ENCODE assay signal across 26 mouse cellular contexts in the genomic region with DNA sequence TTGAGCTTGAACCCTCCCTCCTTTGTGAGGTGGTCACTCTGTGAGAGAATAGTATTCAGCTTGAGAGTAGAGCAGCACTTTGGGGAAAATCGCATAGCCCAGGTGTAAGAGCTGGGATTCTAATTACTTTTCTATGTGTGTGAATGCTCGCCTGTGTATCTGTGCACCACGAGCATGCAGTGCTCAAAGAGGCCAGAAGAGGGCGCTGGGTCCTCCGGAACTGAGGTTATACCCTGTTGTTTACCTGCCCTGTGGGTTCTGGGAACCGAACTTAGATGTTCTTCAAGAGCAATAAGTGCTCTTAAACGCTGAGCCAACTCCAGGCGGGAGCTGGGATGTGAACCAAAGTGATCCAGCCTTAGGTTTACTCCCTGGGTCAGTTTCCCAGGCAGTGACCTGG. TPM values are rescaled to one million over a fixed set of nuclear protein-coding genes. Genes with fewer than 3 reads are reported as not detected.
DNase-seq lines count a peak whose midpoint lies in the region; ATAC-seq and TF ChIP-seq lines count a peak whose summit lies in the region.
"Had no signal": no experiment of that assay in that cellular context is flagged by ENCODE, and none has a peak within 500 bp of the region (broad histone marks: within the 10 kb centered on the region; RNA-seq: fewer than 3 reads in every experiment).

No protein-coding gene starts in this region.

- DNase-seq in heart, adult 2 months: no peak
- DNase-seq in heart, postnatal 36 days: no peak
- DNase-seq in testis, postnatal 10 days (ENCODE audit: low spot score): no peak
- peak; percentile 12 for DNase-seq in induced T-regulatory cell, adult 2 months (ENCODE audit: low read depth)
- DNase-seq in cerebellum, adult 2 months: no peak
- no peak for DNase-seq in kidney, postnatal 14 days
- DNase-seq: adrenal gland, postnatal 14 days; cerebellum, adult 11 months; embryo, embryonic 11 days; heart, postnatal 10 days; kidney, postnatal 25 days; layer of hippocampus, adult 9-11 months; left cerebral cortex, postnatal 4 days; liver; right cerebral cortex, adult 18-20 months had no signal

- no peaks in the 10 kb centered on the region for H3K79me2 ChIP-seq in heart, adult 2 months (replicated peaks; ENCODE audit: control insufficient read depth, insufficient read depth, low read length)

- intact Hi-C loops in heart, adult 2 months (cut with DNase I): no loop called here
- intact Hi-C loops in heart, postnatal 36 days (cut with DNase I): no loop called here

- no peaks in the 10 kb centered on the region for H3K4me1 ChIP-seq in heart, adult 2 months (ENCODE audit: control insufficient read depth, insufficient read depth, low read length)
- H3K4me1 ChIP-seq in testis, adult 2 months (ENCODE audit: control insufficient read depth, insufficient read depth, low read length): peaks cover 3% of the 10 kb centered on the region; the same call in 1 of the 2 replicates
- H3K4me1 ChIP-seq in cerebellum, adult 2 months (ENCODE audit: control insufficient read depth, insufficient read depth, low read length): no peaks in the 10 kb centered on the region
- no peaks in the 10 kb centered on the region for H3K4me1 ChIP-seq in kidney, embryonic 14.5 days (ENCODE audit: control insufficient read depth, insufficient read depth, low read length)
- H3K4me1 ChIP-seq: forebrain, embryonic 15.5 days; hindbrain, embryonic 12.5 days; neural tube, embryonic 13.5 days had no signal

- 81% methylated on average over 8 of the region's 8 CpGs for WGBS in heart, adult 2 months
- WGBS in cerebellum, adult 2 months: 83% methylated on average over 8 of the region's 8 CpGs
- WGBS in kidney, embryonic 14.5 days: 83% methylated on average over 8 of the region's 8 CpGs

- no peak for TF ChIP-seq POLR2A in heart, adult 2 months (IDR thresholded peaks at IDR 0.05; ENCODE audit: insufficient read depth, low read depth, low read length)
- TF ChIP-seq POLR2A in testis, adult 2 months (IDR thresholded peaks at IDR 0.05; ENCODE audit: control insufficient read depth, low read depth, low read length): no peak
- no peak for TF ChIP-seq POLR2A in cerebellum, adult 2 months (IDR thresholded peaks at IDR 0.05; ENCODE audit: borderline replicate concordance, insufficient read depth, low read length)

- H3K9ac ChIP-seq in heart, adult 2 months (ENCODE audit: low read depth, low read length): no peak overlapping the region
- H3K9ac ChIP-seq in kidney, embryonic 14.5 days (ENCODE audit: low read depth, low read length): no peak overlapping the region
- H3K9ac ChIP-seq: forebrain, embryonic 15.5 days; hindbrain, embryonic 12.5 days; neural tube, embryonic 13.5 days had no signal

- no peak overlapping the region for H3K4me3 ChIP-seq in heart, adult 2 months
- H3K4me3 ChIP-seq in testis, adult 2 months (ENCODE audit: control insufficient read depth, low read depth, low read length): no peak overlapping the region
- H3K4me3 ChIP-seq in cerebellum, adult 2 months (replicated peaks; ENCODE audit: insufficient read depth, low read depth, low read length): no peak overlapping the region
- H3K4me3 ChIP-seq in kidney, embryonic 14.5 days (ENCODE audit: low read length): no peak overlapping the region
- H3K4me3 ChIP-seq: forebrain, embryonic 15.5 days; hindbrain, embryonic 12.5 days; left cerebral cortex, adult 2 months; neural tube, embryonic 13.5 days had no signal

- no peak for ATAC-seq in kidney, embryonic 14.5 days (ENCODE audit: low FRiP score, low TSS enrichment)
- ATAC-seq: CD4-positive, CD25-positive, alpha-beta regulatory T cell, adult 4 months; forebrain, embryonic 15.5 days; inflammation-experienced regulatory T-cells, adult 6 months had no signal

- no peak overlapping the region for H3K4me2 ChIP-seq in kidney, embryonic 14.5 days (replicated peaks; ENCODE audit: low read depth, low read length)
- H3K4me2 ChIP-seq: forebrain, embryonic 15.5 days; heart, embryonic 11.5 days; hindbrain, embryonic 12.5 days; midbrain, embryonic 11.5 days; neural tube, embryonic 13.5 days had no signal

- H3K27me3 ChIP-seq in heart, adult 2 months (ENCODE audit: control insufficient read depth, insufficient read depth, low read length): no peaks in the 10 kb centered on the region
- H3K27me3 ChIP-seq in testis, adult 2 months (ENCODE audit: control insufficient read depth, insufficient read depth, low read length): no peaks in the 10 kb centered on the region
- H3K27me3 ChIP-seq in cerebellum, adult 2 months (ENCODE audit: control insufficient read depth, insufficient read depth, low read length): no peaks in the 10 kb centered on the region; the same call in 1 of the 2 replicates
- H3K27me3 ChIP-seq in kidney, embryonic 14.5 days (ENCODE audit: control insufficient read depth, insufficient read depth, low read length): no peaks in the 10 kb centered on the region
- H3K27me3 ChIP-seq: forebrain, embryonic 15.5 days had no signal

- no peak overlapping the region for H3K27ac ChIP-seq in heart, adult 2 months
- H3K27ac ChIP-seq in testis, adult 2 months (ENCODE audit: control insufficient read depth, insufficient read depth, low read depth, low read length): no peak overlapping the region
- no peak overlapping the region for H3K27ac ChIP-seq in cerebellum, adult 2 months (ENCODE audit: insufficient read depth, low read length)
- H3K27ac ChIP-seq in kidney, embryonic 14.5 days (ENCODE audit: low read depth, low read length): no peak overlapping the region
- H3K27ac ChIP-seq: forebrain, embryonic 15.5 days; hindbrain, embryonic 12.5 days; left cerebral cortex, adult 2 months; macrophage; neural tube, embryonic 13.5 days had no signal

- no peaks in the 10 kb centered on the region for H3K9me3 ChIP-seq in kidney, embryonic 14.5 days (ENCODE audit: control insufficient read depth, low read length)
- H3K9me3 ChIP-seq: forebrain, embryonic 15.5 days; neural tube, embryonic 13.5 days had no signal

- H3K36me3 ChIP-seq in heart, adult 2 months (ENCODE audit: control insufficient read depth, insufficient read depth, low read length): no peaks in the 10 kb centered on the region
- no peaks in the 10 kb centered on the region for H3K36me3 ChIP-seq in testis, adult 2 months (ENCODE audit: control insufficient read depth, insufficient read depth, low read length)
- no peaks in the 10 kb centered on the region for H3K36me3 ChIP-seq in kidney, embryonic 14.5 days (ENCODE audit: control insufficient read depth, insufficient read depth, low read length)
- H3K36me3 ChIP-seq: forebrain, embryonic 15.5 days; hindbrain, embryonic 12.5 days; neural tube, embryonic 13.5 days had no signal

- no peak for TF ChIP-seq EP300 in heart, adult 2 months (IDR thresholded peaks at IDR 0.05; ENCODE audit: insufficient read depth, low read depth, low read length)

- 0 out of 2 replicates have a peak, but pooled peaks have one; percentile 23 for TF ChIP-seq CTCF in heart, adult 2 months (IDR thresholded peaks at IDR 0.05)
- peak; percentile 87 for TF ChIP-seq CTCF in testis, adult 2 months (IDR thresholded peaks at IDR 0.05; ENCODE audit: control insufficient read depth, insufficient read depth, insufficient replicate concordance, low read depth, low read length)
- TF ChIP-seq CTCF in cerebellum, adult 2 months (IDR thresholded peaks at IDR 0.05; ENCODE audit: borderline replicate concordance, insufficient read depth, low read depth, low read length): no peak

RNA-seq across cellular contexts. Expression of gene Egln1, which starts 31.7 kb away (rescaled TPM):
- total RNA-seq in heart, adult 2 months (2021): 100 to 1,000 TPM; 331 to 374 TPM
- 146 and 227 TPM in 2 replicates for polyA plus RNA-seq in heart, adult 2 months (2012; rRNA removed)
- 100 to 1,000 TPM; 294 to 306 TPM for total RNA-seq in heart, postnatal 36 days (2021)
- 3.8 and 4.2 TPM in 2 replicates for polyA plus RNA-seq in testis, adult 2 months (2012; rRNA removed)
- polyA plus RNA-seq in cerebellum, adult 2 months (2012; rRNA removed): 58.1 and 58.8 TPM in 2 replicates
- polyA plus RNA-seq in kidney, embryonic 14.5 days (2014; fragmentation: Nextera tagmentation; extraction: Ambion mirVana): 15.8 and 16.0 TPM in 2 replicates

RNA-seq across cellular contexts. Expression of gene Tsnax, which starts 32.0 kb away (rescaled TPM):
- total RNA-seq in heart, adult 2 months (2021): 10 to 100 TPM; 66.3 to 73.1 TPM
- polyA plus RNA-seq in heart, adult 2 months (2012; rRNA removed): 43.2 and 78.8 TPM in 2 replicates
- total RNA-seq in heart, postnatal 36 days (2021): 10 to 100 TPM; 73.6 to 80.4 TPM
- polyA plus RNA-seq in testis, adult 2 months (2012; rRNA removed): 32.2 and 41.8 TPM in 2 replicates
- 185 and 201 TPM in 2 replicates for polyA plus RNA-seq in cerebellum, adult 2 months (2012; rRNA removed)
- polyA plus RNA-seq in kidney, embryonic 14.5 days (2014; fragmentation: Nextera tagmentation; extraction: Ambion mirVana): 86.0 and 128 TPM in 2 replicates
